Mouse (Mus musculus) hindbrain, embryonic 11.5 days (tissue): ENCODE data around the gene Syt16. TPM values are rescaled to one million over a fixed set of nuclear protein-coding genes. Genes with fewer than 3 reads are reported as not detected.

ENCODE experiments used
- ATAC-seq: fragments of 200-750 bp; cut with Nextera tagmentation; 2 replicates; pipeline ENCODE4 v1.8.0; 2017; ENCODE audit warnings: mild to moderate bottlenecking, moderate TSS enrichment, moderate library complexity; ENCODE audit not compliant: low FRiP score
- DNase-seq: peaks from one replicate; pipeline ENCODE4 v3.0.0-alpha.2; 2015; ENCODE audit warnings: low spot score
- H3K27ac ChIP-seq: fragments of 300-500 bp; sonication (generic); 2 replicates; pipeline ENCODE4 v1.5.1; 2014; ENCODE audit warnings: mild to moderate bottlenecking, low read depth, low read length
- H3K27me3 ChIP-seq: fragments of 300-500 bp; sonication (generic); 2 replicates; pipeline ENCODE4 v1.6.1; 2014; ENCODE audit warnings: mild to moderate bottlenecking, low read length, moderate library complexity, mixed read lengths; ENCODE audit not compliant: control insufficient read depth, insufficient read depth
- H3K36me3 ChIP-seq: fragments of 300-500 bp; sonication (generic); 2 replicates; pipeline ENCODE4 v1.6.1; 2014; ENCODE audit warnings: mild to moderate bottlenecking, low read length, moderate library complexity, mixed read lengths; ENCODE audit not compliant: control insufficient read depth, insufficient read depth
- H3K4me1 ChIP-seq: fragments of 300-500 bp; sonication (generic); replicated peaks from 2 replicates; pipeline ENCODE4 v1.6.1; 2014; ENCODE audit warnings: low read length, mixed read lengths; ENCODE audit not compliant: control insufficient read depth, insufficient read depth
- H3K4me2 ChIP-seq: fragments of 300-500 bp; sonication (generic); replicated peaks from 2 replicates; pipeline ENCODE4 v1.6.1; 2014; ENCODE audit warnings: mild to moderate bottlenecking, low read depth, low read length
- H3K4me3 ChIP-seq: fragments of 300-500 bp; sonication (generic); 2 replicates; pipeline ENCODE4 v1.5.1; 2014; ENCODE audit warnings: low read depth, low read length
- H3K9ac ChIP-seq: fragments of 300-500 bp; sonication (generic); 2 replicates; pipeline ENCODE4 v1.6.1; 2014; ENCODE audit warnings: low read depth, low read length
- H3K9me3 ChIP-seq: fragments of 300-500 bp; sonication (generic); 2 replicates; pipeline ENCODE4 v1.6.1; 2016; ENCODE audit warnings: low read length; ENCODE audit not compliant: control insufficient read depth
- WGBS: fragments of 180-500 bp; shearing (Covaris S2); extraction: QIAGEN DNeasy Blood & Tissue Kit; methylation state at CpG from one replicate; pipeline ENCODE4 v1.1.7; 2014; 5-methylcytosine and 5-hydroxymethylcytosine counted together
- polyA plus RNA-seq: library from polyadenylated mRNA; unstranded; fragments of >200 nt; fragmentation: Nextera tagmentation; extraction: Ambion mirVana; gene quantifications from 2 replicates; pipeline ENCODE4 v1.2.1, GENCODE M21; 2014

Gene Syt16
- polyA plus RNA-seq, 1 experiment from 2014 or later = 5.4 TPM

DNA sequence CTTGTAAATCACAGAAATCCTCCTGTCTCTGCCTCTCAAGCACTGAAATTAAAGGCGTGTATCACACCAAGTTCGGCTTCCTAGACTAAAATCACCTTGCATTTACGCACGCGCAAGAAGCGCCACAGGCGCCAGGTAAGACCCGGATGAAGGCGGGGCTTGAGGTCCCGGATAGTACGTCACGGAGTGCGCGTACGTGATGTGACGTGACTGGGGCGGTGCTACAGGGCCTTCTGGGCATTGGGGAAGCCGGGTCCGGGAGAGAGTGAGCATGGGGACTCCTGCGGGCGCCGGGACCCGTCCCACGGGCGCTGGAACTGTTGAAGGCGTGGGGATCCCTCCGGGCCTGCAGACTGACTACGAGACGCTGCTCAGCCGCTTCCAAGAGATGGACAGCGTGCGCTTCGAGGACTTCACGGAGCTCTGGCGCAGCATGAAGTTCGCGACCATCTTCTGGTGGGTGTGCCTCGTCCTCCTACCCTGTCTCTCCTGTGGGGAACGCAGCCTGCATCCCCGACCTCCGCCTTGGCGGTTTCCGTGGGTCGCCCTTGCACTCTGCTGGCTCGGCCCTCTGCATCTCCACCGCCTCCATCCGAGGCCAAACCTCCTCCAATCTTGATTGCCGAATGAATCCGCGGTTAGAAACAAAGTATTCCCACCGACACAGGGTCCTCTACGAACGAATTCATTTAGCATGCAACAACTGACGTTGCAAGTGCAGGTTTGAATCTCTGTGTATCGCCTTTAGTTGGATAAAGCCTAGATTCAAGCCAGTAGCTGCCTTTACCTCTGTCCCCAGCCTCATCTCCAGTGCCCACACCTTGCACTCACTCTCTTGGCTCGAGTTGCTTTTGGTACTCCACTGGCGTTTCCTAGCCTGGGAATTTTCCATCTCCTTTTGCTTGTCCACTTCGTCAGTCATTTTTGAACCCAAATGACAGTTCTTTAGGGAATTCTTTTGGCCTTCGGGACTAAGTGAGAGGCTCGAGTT, 32.9 kb upstream of the Syt16 start, which contains the start of gene Snapc1:
TSS of gene Snapc1 (plus strand) at position 191 of the 991 bp plus-strand sequence.
- H3K27me3 ChIP-seq = no peaks in the 10 kb centered on the region
- H3K4me1 ChIP-seq = no peaks in the 10 kb centered on the region
- WGBS = 1% methylated on average over 60 of the region's 60 CpGs
- peak; percentile 100 for ATAC-seq
- no peak within 1 kb of the TSS for H3K27ac ChIP-seq
- H3K9me3 ChIP-seq = no peaks in the 10 kb centered on the region
- H3K9ac ChIP-seq = peak within 1 kb of the TSS; percentile 75
- peak within 1 kb of the TSS; percentile 57 for H3K4me2 ChIP-seq
- peak; percentile 99 for DNase-seq
- H3K4me3 ChIP-seq = peak within 1 kb of the TSS; percentile 64
- peaks cover 13% of the 10 kb centered on the region for H3K36me3 ChIP-seq

GRCm38 (mm10) chr12:73969142-73969541, 28.3 kb upstream of the Syt16 start:
- H3K27me3 ChIP-seq = no peaks in the 10 kb centered on the region
- H3K9me3 ChIP-seq = no peaks in the 10 kb centered on the region
- H3K27ac ChIP-seq = no peak overlapping the region
- ATAC-seq (no peak), DNase-seq (no peak)
- no peaks in the 10 kb centered on the region for H3K4me1 ChIP-seq
- no peak overlapping the region for H3K9ac ChIP-seq
- WGBS = 95% methylated on average over 8 of the region's 8 CpGs
- H3K36me3 ChIP-seq = peaks cover 23% of the 10 kb centered on the region
- no peak overlapping the region for H3K4me3 ChIP-seq
- no peak overlapping the region for H3K4me2 ChIP-seq

DNA sequence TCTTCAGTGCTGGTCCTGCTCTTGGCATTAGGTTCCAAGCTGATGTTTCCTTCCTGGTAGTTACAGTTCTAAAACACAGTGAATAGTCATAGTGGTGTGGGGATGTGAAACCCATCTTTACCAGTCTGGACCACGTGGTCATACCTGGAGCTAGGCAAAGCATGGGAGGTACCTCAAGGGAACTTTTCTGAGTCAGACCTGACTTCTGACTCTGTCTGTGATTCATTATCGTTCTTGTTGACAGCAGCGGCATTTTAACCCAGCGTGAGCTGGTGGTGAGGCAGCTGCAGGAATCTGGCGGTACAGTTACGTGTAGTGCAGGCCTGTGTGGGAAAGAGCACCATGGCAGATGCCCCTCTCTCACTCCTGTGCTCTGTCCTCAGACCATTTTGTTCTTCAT, 22.9 kb upstream of the Syt16 start:
- Histone ChIP-seq H3K9me3 (no peaks in the 10 kb centered on the region), H3K9ac (no peak overlapping the region), H3K4me1 (no peaks in the 10 kb centered on the region), H3K4me3 (no peak overlapping the region), H3K27ac (no peak overlapping the region), H3K36me3 (peaks cover 10% of the 10 kb centered on the region), H3K4me2 (no peak overlapping the region), H3K27me3 (no peaks in the 10 kb centered on the region)
- 89% methylated on average over 6 of the region's 6 CpGs for WGBS
- ATAC-seq = no peak
- no peak for DNase-seq

GRCm38 (mm10) chr12:73978144-73978543, 19.3 kb upstream of the Syt16 start:
- Histone ChIP-seq H3K4me2 (no peak overlapping the region), H3K4me1 (no peaks in the 10 kb centered on the region), H3K36me3 (0 out of 2 replicates have a peak, but pooled peaks cover 2% of the 10 kb centered on the region), H3K9me3 (no peaks in the 10 kb centered on the region), H3K27ac (no peak overlapping the region), H3K9ac (no peak overlapping the region), H3K4me3 (no peak overlapping the region), H3K27me3 (no peaks in the 10 kb centered on the region)
- DNase-seq (no peak), ATAC-seq (no peak)
- WGBS = 93% methylated on average over 3 of the region's 3 CpGs

- no peak overlapping the region for H3K4me3 ChIP-seq
- H3K4me2 ChIP-seq = no peak overlapping the region
- H3K27ac ChIP-seq = no peak overlapping the region
- 98% methylated on average over 5 of the region's 5 CpGs for WGBS
- no peak overlapping the region for H3K9ac ChIP-seq
- ATAC-seq (no peak), DNase-seq (no peak)
- H3K36me3 ChIP-seq = 0 out of 2 replicates have a peak, but pooled peaks cover 2% of the 10 kb centered on the region
- no peaks in the 10 kb centered on the region for H3K9me3 ChIP-seq
- no peaks in the 10 kb centered on the region for H3K27me3 ChIP-seq
- no peaks in the 10 kb centered on the region for H3K4me1 ChIP-seq
These were observed 17.8 kb upstream of the Syt16 start for GRCm38 (mm10) chr12:73979667-73980066.

- Histone ChIP-seq H3K4me3 (no peak overlapping the region), H3K4me1 (no peaks in the 10 kb centered on the region), H3K9ac (no peak overlapping the region), H3K27me3 (no peaks in the 10 kb centered on the region), H3K4me2 (no peak overlapping the region), H3K36me3 (0 out of 2 replicates have a peak, but pooled peaks cover 2% of the 10 kb centered on the region), H3K9me3 (no peaks in the 10 kb centered on the region), H3K27ac (no peak overlapping the region)
- no peak for ATAC-seq
- DNase-seq = no peak
- WGBS = 83% methylated on average over 14 of the region's 14 CpGs
These were observed 14.9 kb upstream of the Syt16 start for GRCm38 (mm10) chr12:73982533-73982932.

GRCm38 (mm10) chr12:73986299-73986698, 11.2 kb upstream of the Syt16 start:
- H3K4me2 ChIP-seq = no peak overlapping the region
- no peak overlapping the region for H3K9ac ChIP-seq
- no peak overlapping the region for H3K27ac ChIP-seq
- no peaks in the 10 kb centered on the region for H3K27me3 ChIP-seq
- H3K36me3 ChIP-seq = 0 out of 2 replicates have a peak, but pooled peaks cover 2% of the 10 kb centered on the region
- H3K4me1 ChIP-seq = no peaks in the 10 kb centered on the region
- DNase-seq (no peak), ATAC-seq (no peak)
- H3K4me3 ChIP-seq = no peak overlapping the region
- no peaks in the 10 kb centered on the region for H3K9me3 ChIP-seq
- 91% methylated on average over 7 of the region's 7 CpGs for WGBS

DNA sequence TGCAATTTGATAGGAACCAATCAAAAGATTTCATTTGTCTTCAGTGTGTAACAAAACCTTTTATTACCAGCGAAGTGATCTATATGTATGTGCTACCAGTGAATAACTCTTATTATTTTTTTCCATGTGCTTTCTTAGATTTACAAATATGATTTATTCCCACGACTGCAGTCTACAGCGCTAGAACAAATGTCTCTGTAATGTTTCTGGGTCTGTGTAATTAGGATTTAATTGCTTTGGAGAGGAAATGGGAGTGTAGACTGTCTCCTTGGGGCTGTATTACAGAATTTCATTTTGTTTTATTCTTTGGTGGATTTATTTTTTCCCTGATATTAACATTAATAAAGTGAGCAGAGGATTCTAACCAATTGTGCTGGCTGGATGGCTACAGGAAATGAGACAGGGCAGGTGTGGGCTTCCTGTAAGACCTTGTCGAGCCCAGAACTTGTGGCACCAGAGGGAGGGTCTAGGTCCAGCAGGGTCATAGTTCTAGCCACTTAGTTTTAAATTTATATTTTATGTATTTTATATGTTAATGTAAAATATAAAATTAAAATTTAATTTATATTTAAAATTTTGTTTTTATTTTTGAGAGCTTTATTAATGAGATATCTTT, 9.0 kb upstream of the Syt16 start:
- DNase-seq (no peak), ATAC-seq (no peak)
- Histone ChIP-seq H3K27me3 (no peaks in the 10 kb centered on the region), H3K9ac (no peak overlapping the region), H3K27ac (no peak overlapping the region), H3K4me1 (no peaks in the 10 kb centered on the region), H3K4me2 (no peak overlapping the region), H3K36me3 (no peaks in the 10 kb centered on the region), H3K4me3 (no peak overlapping the region), H3K9me3 (no peaks in the 10 kb centered on the region)
- 92% methylated on average over 4 of the region's 4 CpGs for WGBS
